Mouse (Mus musculus): Measurements from ENCODE around the gene Pdgfc. TPM values are rescaled to one million over a fixed set of nuclear protein-coding genes. Genes with fewer than 3 reads are reported as not detected.

Gene Pdgfc
- polyA plus RNA-seq, 2 experiments = 0.32 to 0.37 TPM

DNA sequence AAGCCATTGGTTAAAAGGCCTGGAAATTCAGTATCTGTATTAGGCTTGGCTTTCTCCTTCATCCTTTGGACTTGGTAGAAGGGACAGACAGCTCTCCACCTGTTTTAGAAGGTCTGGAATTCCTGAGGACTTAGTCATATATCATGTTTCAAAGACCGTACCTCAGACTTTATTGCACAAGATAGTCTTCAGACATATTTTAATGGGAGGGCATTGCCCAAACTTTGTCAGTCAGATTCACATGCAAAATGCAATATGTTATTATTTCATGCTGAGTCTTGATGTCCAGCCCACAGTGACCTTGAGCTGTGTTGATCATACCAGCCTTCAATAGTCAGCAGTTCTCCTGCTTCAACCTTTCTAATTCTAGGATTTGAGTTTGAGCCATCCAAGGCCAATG is 64.9 kb downstream of the Pdgfc start:
- TF ChIP-seq EP300 (IDR thresholded peaks at IDR 0.05; ENCODE audit: low read depth) = no peak
- TF ChIP-seq CTCF (IDR thresholded peaks at IDR 0.05; ENCODE audit: low read depth) = no peak
- Histone ChIP-seq H3K27me3 (ENCODE audit: control insufficient read depth, insufficient read depth, low read length) (no peaks in the 10 kb centered on the region), H3K4me1 (replicated peaks; ENCODE audit: control insufficient read depth in 2 of 2, insufficient read depth in 2 of 2, low read length in 1 of 2) (peaks cover 0 to 3% of the 10 kb centered on the region in 2 experiments; a peak in 2 of 4 replicates), H3K9me3 (ENCODE audit: control insufficient read depth, low read length) (no peaks in the 10 kb centered on the region), H3K4me2 (ENCODE audit: low read depth) (no peak overlapping the region), H3K27ac (no peak overlapping the region), H3K9ac (replicated peaks) (no peak overlapping the region), H3K4me3 (ENCODE audit: insufficient read depth in 1 of 2, low read depth in 2 of 2, low read length in 2 of 2) (no peak overlapping the region), H3K36me3 (replicated peaks; ENCODE audit: control insufficient read depth, insufficient read depth, low read depth) (no peaks in the 10 kb centered on the region)
- no peak for ATAC-seq (ENCODE audit: insufficient read depth)
- WGBS (ENCODE audit: insufficient replicate concordance) = 71% methylated on average over 1 of the region's 1 CpGs
- no peak for DNase-seq (ENCODE audit: low read depth in 3 of 3, low spot score in 3 of 3)

GRCm38 (mm10) chr3:81102158-81102876 is 66.1 kb downstream of the Pdgfc start:
- Histone ChIP-seq H3K9ac (replicated peaks) (no peak overlapping the region), H3K27ac (no peak overlapping the region), H3K4me2 (ENCODE audit: low read depth) (no peak overlapping the region), H3K9me3 (ENCODE audit: control insufficient read depth, low read length) (no peaks in the 10 kb centered on the region), H3K4me3 (ENCODE audit: insufficient read depth in 1 of 2, low read depth in 2 of 2, low read length in 2 of 2) (no peak overlapping the region), H3K27me3 (ENCODE audit: control insufficient read depth, insufficient read depth, low read length) (no peaks in the 10 kb centered on the region), H3K36me3 (replicated peaks; ENCODE audit: control insufficient read depth, insufficient read depth, low read depth) (no peaks in the 10 kb centered on the region), H3K4me1 (replicated peaks; ENCODE audit: control insufficient read depth in 2 of 2, insufficient read depth in 2 of 2, low read length in 1 of 2) (peaks cover 0 to 3% of the 10 kb centered on the region in 2 experiments; a peak in 2 of 4 replicates)
- no peak for TF ChIP-seq EP300 (IDR thresholded peaks at IDR 0.05; ENCODE audit: low read depth)
- DNase-seq (ENCODE audit: low read depth in 3 of 3, low spot score in 3 of 3) (no peak), ATAC-seq (ENCODE audit: insufficient read depth) (peak; percentile 47; the same call in 1 of the 2 replicates)
- WGBS (ENCODE audit: insufficient replicate concordance) = 12% methylated on average over 3 of the region's 3 CpGs

- H3K36me3 ChIP-seq (replicated peaks; ENCODE audit: control insufficient read depth, insufficient read depth, low read depth) = no peaks in the 10 kb centered on the region
- no peaks in the 10 kb centered on the region for H3K27me3 ChIP-seq (ENCODE audit: control insufficient read depth, insufficient read depth, low read length)
- H3K9me3 ChIP-seq (ENCODE audit: control insufficient read depth, low read length) = no peaks in the 10 kb centered on the region
- no peak overlapping the region for H3K4me2 ChIP-seq (ENCODE audit: low read depth)
- no peak overlapping the region for H3K9ac ChIP-seq (replicated peaks)
- H3K4me3 ChIP-seq (ENCODE audit: insufficient read depth in 1 of 2, low read depth in 2 of 2, low read length in 2 of 2) = no peak overlapping the region
- TF ChIP-seq CTCF (IDR thresholded peaks at IDR 0.05; ENCODE audit: low read depth) = no peak
- TF ChIP-seq EP300 (IDR thresholded peaks at IDR 0.05; ENCODE audit: low read depth) = no peak
- ATAC-seq (ENCODE audit: insufficient read depth) (no peak), DNase-seq (ENCODE audit: low read depth in 3 of 3, low spot score in 3 of 3) (no peak)
- 53% methylated on average over 5 of the region's 5 CpGs for WGBS (ENCODE audit: insufficient replicate concordance)
- H3K4me1 ChIP-seq (replicated peaks; ENCODE audit: control insufficient read depth in 2 of 2, insufficient read depth in 2 of 2, low read length in 1 of 2) = peaks cover 0 to 3% of the 10 kb centered on the region in 2 experiments; a peak in 2 of 4 replicates
- H3K27ac ChIP-seq = no peak overlapping the region
Measured at GRCm38 (mm10) chr3:81102877-81103420, 66.7 kb downstream of the Pdgfc start.

- H3K9ac ChIP-seq (replicated peaks) = no peak overlapping the region
- no peak for ATAC-seq (ENCODE audit: insufficient read depth)
- H3K4me2 ChIP-seq (ENCODE audit: low read depth) = no peak overlapping the region
- no peak overlapping the region for H3K27ac ChIP-seq
- no peak for DNase-seq (ENCODE audit: low read depth in 3 of 3, low spot score in 3 of 3)
- H3K9me3 ChIP-seq (ENCODE audit: control insufficient read depth, low read length) = no peaks in the 10 kb centered on the region
- no peaks in the 10 kb centered on the region for H3K36me3 ChIP-seq (replicated peaks; ENCODE audit: control insufficient read depth, insufficient read depth, low read depth)
- no peaks in the 10 kb centered on the region for H3K27me3 ChIP-seq (ENCODE audit: control insufficient read depth, insufficient read depth, low read length)
- 54% methylated on average over 1 of the region's 1 CpGs for WGBS (ENCODE audit: insufficient replicate concordance)
- TF ChIP-seq EP300 (IDR thresholded peaks at IDR 0.05; ENCODE audit: low read depth) (no peak), CTCF (IDR thresholded peaks at IDR 0.05; ENCODE audit: low read depth) (no peak)
- H3K4me3 ChIP-seq (ENCODE audit: insufficient read depth in 1 of 2, low read depth in 2 of 2, low read length in 2 of 2) = no peak overlapping the region
- H3K4me1 ChIP-seq (replicated peaks; ENCODE audit: control insufficient read depth in 2 of 2, insufficient read depth in 2 of 2, low read length in 1 of 2) = peaks cover 0 to 2% of the 10 kb centered on the region in 2 experiments; a peak in 2 of 4 replicates
Measured at GRCm38 (mm10) chr3:81107515-81107914, 71.3 kb downstream of the Pdgfc start.

DNA sequence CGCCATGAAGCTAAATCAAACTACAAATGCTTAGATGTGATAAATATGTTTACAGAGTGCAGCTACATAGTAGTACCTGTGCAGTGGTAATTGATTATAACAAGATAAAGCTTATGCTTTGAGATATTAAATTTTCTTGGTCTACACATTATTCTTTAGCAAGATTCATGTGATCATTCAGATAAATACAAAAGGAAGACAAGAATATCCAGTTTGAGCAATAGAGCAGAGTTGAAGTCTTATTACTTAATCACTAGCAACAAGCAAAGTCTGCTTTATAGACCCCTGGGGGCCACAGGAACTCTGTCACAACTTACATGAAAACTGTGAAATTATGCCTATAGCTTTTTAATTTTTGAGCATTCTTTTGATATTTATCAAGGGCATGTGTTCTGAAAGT is 74.8 kb downstream of the Pdgfc start:
- Histone ChIP-seq H3K4me1 (replicated peaks; ENCODE audit: control insufficient read depth in 2 of 2, insufficient read depth in 2 of 2, low read length in 1 of 2) (no peaks in the 10 kb centered on the region), H3K27ac (no peak overlapping the region), H3K36me3 (replicated peaks; ENCODE audit: control insufficient read depth, insufficient read depth, low read depth) (no peaks in the 10 kb centered on the region), H3K4me3 (ENCODE audit: insufficient read depth in 1 of 2, low read depth in 2 of 2, low read length in 2 of 2) (no peak overlapping the region), H3K27me3 (ENCODE audit: control insufficient read depth, insufficient read depth, low read length) (no peaks in the 10 kb centered on the region), H3K4me2 (ENCODE audit: low read depth) (no peak overlapping the region), H3K9me3 (ENCODE audit: control insufficient read depth, low read length) (no peaks in the 10 kb centered on the region), H3K9ac (replicated peaks) (no peak overlapping the region)
- WGBS (ENCODE audit: insufficient replicate concordance) = 52% methylated on average over 1 of the region's 1 CpGs
- TF ChIP-seq EP300 (IDR thresholded peaks at IDR 0.05; ENCODE audit: low read depth) = no peak
- TF ChIP-seq CTCF (IDR thresholded peaks at IDR 0.05; ENCODE audit: low read depth) = no peak
- DNase-seq (ENCODE audit: low read depth in 3 of 3, low spot score in 3 of 3) (no peak), ATAC-seq (ENCODE audit: insufficient read depth) (no peak)

Data from liver, embryonic 14.5 days (tissue).